Mouse (Mus musculus): Measurements from ENCODE around the gene Col23a1. TPM values are rescaled to one million over a fixed set of nuclear protein-coding genes. Genes with fewer than 3 reads are reported as not detected.

Col23a1 gene
- polyA plus RNA-seq, 1 experiment from 2014 or later: 15.9 TPM

DNA sequence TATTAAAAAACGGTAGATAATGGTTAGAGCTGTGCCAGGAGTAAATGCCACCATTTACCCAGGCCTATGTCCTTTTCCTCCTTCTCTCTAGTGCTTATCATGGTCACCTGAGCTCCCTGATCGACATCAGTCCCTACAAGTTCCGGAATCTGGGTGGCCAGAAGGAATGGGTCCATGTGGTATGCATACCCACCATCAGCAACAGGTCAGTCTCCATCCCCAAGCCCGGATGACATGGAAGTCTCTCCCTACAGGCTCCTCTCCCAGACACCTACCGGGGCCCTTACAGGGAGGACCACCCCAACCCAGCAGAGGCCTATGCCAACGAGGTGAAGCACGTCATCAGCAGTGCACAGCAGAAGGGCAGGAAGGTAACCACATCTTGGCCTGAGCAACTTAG lies 302.2 kb downstream of the Col23a1 start:
- no peak overlapping the region for H3K9ac ChIP-seq
- 93% methylated on average over 7 of the region's 7 CpGs for WGBS
- H3K27me3 ChIP-seq: no peaks in the 10 kb centered on the region
- peaks cover 98% of the 10 kb centered on the region for H3K36me3 ChIP-seq
- no peak overlapping the region for H3K4me3 ChIP-seq
- no peaks in the 10 kb centered on the region for H3K4me1 ChIP-seq
- H3K4me2 ChIP-seq (replicated peaks): no peak overlapping the region
- H3K9me3 ChIP-seq (replicated peaks): no peaks in the 10 kb centered on the region
- no peak for ATAC-seq (ENCODE audit: low FRiP score)
- H3K27ac ChIP-seq: no peak overlapping the region

DNA sequence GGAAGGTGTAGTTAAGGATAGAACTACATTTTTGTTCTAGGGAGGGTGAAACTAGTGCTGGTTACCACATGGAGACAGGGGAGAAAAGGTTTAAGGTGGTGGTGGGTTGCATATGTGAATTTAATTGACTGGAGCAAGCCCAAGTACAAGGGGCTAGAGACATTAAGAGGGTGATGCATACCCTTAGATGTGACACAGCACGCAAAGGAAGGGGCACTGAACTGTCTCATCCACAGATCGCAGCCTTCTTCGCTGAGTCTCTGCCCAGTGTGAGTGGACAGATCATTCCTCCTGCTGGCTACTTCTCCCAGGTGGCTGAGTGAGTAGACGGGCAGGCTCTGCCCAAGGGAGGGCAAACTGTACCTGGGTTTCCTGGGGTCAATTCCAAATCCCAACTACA lies 303.6 kb downstream of the Col23a1 start:
- Histone ChIP-seq H3K27me3 (no peaks in the 10 kb centered on the region), H3K4me3 (no peak overlapping the region), H3K9me3 (replicated peaks) (no peaks in the 10 kb centered on the region), H3K27ac (no peak overlapping the region), H3K36me3 (peaks cover 98% of the 10 kb centered on the region), H3K4me1 (no peaks in the 10 kb centered on the region), H3K4me2 (replicated peaks) (no peak overlapping the region), H3K9ac (no peak overlapping the region)
- ATAC-seq (ENCODE audit: low FRiP score): no peak
- 86% methylated on average over 4 of the region's 4 CpGs for WGBS

- WGBS: 92% methylated on average over 6 of the region's 6 CpGs
- peaks cover 98% of the 10 kb centered on the region for H3K36me3 ChIP-seq
- H3K27me3 ChIP-seq: no peaks in the 10 kb centered on the region
- H3K4me2 ChIP-seq (replicated peaks): no peak overlapping the region
- no peak overlapping the region for H3K9ac ChIP-seq
- H3K4me1 ChIP-seq: no peaks in the 10 kb centered on the region
- no peak for ATAC-seq (ENCODE audit: low FRiP score)
- H3K9me3 ChIP-seq (replicated peaks): no peaks in the 10 kb centered on the region
- H3K4me3 ChIP-seq: no peak overlapping the region
- no peak overlapping the region for H3K27ac ChIP-seq
Observed at GRCm38 (mm10) chr11:51593849-51594248, 304.1 kb downstream of the Col23a1 start.

DNA sequence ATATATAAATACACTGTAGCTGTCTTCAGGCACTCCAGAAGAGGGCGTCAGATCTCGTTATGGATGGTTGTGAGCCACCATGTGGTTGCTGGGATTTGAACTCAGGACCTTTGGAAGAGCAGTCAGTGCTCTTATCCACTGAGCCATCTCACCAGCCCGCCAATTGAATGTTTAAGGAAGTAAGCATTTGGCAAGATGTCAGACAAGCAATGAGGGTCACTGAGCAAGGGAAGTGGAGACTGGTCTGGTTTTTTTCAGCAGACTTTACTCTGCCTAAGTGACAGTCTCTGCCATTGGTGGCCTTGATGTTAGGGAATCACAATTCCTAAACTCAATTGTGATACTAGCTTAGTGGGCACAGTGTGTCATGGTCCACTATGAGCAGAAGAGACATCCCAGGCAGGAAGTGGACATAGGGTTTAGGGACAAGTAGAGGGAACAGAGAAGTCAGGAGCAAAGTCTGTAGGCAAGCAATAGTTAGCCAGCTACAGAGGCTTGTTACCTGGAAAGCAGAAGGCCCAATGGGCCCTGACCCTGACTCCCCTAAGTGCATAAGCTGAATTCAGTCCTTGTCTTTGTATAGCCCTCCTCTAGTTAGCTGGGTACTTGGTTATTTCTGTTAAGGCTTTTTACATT lies 305.1 kb downstream of the Col23a1 start:
- no peak for ATAC-seq (ENCODE audit: low FRiP score)

GRCm38 (mm10) chr11:51595459-51596083 lies 305.9 kb downstream of the Col23a1 start:
- H3K36me3 ChIP-seq: peaks cover 98% of the 10 kb centered on the region
- H3K4me1 ChIP-seq: no peaks in the 10 kb centered on the region
- H3K27ac ChIP-seq: no peak overlapping the region
- no peak overlapping the region for H3K9ac ChIP-seq
- H3K9me3 ChIP-seq (replicated peaks): no peaks in the 10 kb centered on the region
- H3K27me3 ChIP-seq: no peaks in the 10 kb centered on the region
- no peak overlapping the region for H3K4me3 ChIP-seq
- 88% methylated on average over 1 of the region's 1 CpGs for WGBS
- no peak overlapping the region for H3K4me2 ChIP-seq (replicated peaks)
- ATAC-seq (ENCODE audit: low FRiP score): no peak

More for the DNA sequence above, 305.1 kb downstream of the Col23a1 start:
- Histone ChIP-seq H3K4me3 (no peak overlapping the region), H3K4me2 (replicated peaks) (no peak overlapping the region), H3K9me3 (replicated peaks) (no peaks in the 10 kb centered on the region), H3K9ac (no peak overlapping the region), H3K36me3 (peaks cover 98% of the 10 kb centered on the region), H3K4me1 (no peaks in the 10 kb centered on the region), H3K27me3 (no peaks in the 10 kb centered on the region), H3K27ac (no peak overlapping the region)
- 84% methylated on average over 3 of the region's 3 CpGs for WGBS

- Histone ChIP-seq H3K9ac (no peak overlapping the region), H3K4me1 (peaks cover 11% of the 10 kb centered on the region), H3K4me3 (no peak overlapping the region), H3K4me2 (replicated peaks) (no peak overlapping the region), H3K9me3 (replicated peaks) (no peaks in the 10 kb centered on the region), H3K27me3 (no peaks in the 10 kb centered on the region), H3K27ac (no peak overlapping the region), H3K36me3 (peaks cover 98% of the 10 kb centered on the region)
- ATAC-seq (ENCODE audit: low FRiP score): no peak
- WGBS: 86% methylated on average over 2 of the region's 2 CpGs
Observed at GRCm38 (mm10) chr11:51597553-51597952, 307.8 kb downstream of the Col23a1 start.

- Histone ChIP-seq H3K4me3 (no peak overlapping the region), H3K27ac (no peak overlapping the region), H3K4me2 (replicated peaks) (no peak overlapping the region), H3K9ac (no peak overlapping the region), H3K9me3 (replicated peaks) (no peaks in the 10 kb centered on the region), H3K4me1 (peaks cover 38% of the 10 kb centered on the region), H3K36me3 (peaks cover 76% of the 10 kb centered on the region), H3K27me3 (no peaks in the 10 kb centered on the region)
- 96% methylated on average over 3 of the region's 3 CpGs for WGBS
- ATAC-seq (ENCODE audit: low FRiP score): no peak
Observed at GRCm38 (mm10) chr11:51602253-51602652, 312.5 kb downstream of the Col23a1 start.

DNA sequence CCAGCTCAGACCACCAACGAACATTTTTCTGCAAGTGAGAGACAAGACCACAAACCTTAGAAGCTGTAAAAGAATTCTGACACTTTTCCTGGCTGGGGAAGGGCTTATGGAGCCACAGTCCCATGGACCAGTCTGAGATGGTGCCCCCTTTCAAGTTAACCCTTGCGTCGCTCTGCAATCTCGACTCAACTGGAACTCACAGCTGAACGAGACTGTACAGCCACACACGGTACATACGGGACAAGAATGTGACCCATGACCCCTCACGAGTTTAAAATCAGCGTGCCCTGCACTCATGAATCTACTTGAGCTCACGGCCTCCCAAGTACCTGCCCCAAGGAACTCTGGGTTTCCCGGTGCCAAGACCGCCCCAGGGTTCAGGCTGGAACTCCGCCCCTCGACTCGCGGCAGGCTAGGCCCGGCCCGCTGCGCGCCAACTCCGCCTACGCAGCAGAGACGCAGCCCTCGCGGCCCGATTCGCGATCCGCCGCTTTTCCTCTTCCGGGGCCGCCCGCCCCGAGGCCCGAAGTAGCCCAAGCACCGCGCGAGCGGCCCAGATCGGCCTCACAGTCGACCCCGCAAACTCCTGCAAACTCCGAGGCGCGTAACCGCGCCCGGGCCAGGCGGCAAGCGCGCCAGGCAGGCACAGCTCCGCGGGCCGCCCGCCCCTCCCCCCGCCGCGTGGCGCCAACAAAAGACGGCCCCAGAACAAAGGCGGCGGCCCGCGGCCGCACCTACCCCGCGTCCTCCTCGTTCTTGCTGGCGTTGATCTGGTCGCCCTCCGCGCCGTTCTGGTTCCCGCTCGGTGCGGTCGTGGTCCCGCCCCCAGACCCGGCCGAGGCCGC lies 316.1 kb downstream of the Col23a1 start:
- H3K36me3 ChIP-seq: peaks cover 41% of the 10 kb centered on the region
- H3K4me2 ChIP-seq (replicated peaks): peak overlapping the region; percentile 89
- under 1% methylated on average over 75 of the region's 81 CpGs for WGBS
- peak overlapping the region; percentile 96 for H3K27ac ChIP-seq
- H3K4me3 ChIP-seq: peak overlapping the region; percentile 100
- H3K4me1 ChIP-seq: peaks cover 42% of the 10 kb centered on the region
- peak overlapping the region; percentile 100 for H3K9ac ChIP-seq
- no peaks in the 10 kb centered on the region for H3K9me3 ChIP-seq (replicated peaks)
- peak; percentile 55 for ATAC-seq (ENCODE audit: low FRiP score)
- H3K27me3 ChIP-seq: no peaks in the 10 kb centered on the region

- Histone ChIP-seq H3K27me3 (no peaks in the 10 kb centered on the region), H3K36me3 (peaks cover 33% of the 10 kb centered on the region), H3K27ac (peak within 1 kb of the TSS; percentile 96), H3K9ac (peak within 1 kb of the TSS; percentile 100), H3K4me1 (peaks cover 41% of the 10 kb centered on the region), H3K9me3 (replicated peaks) (no peaks in the 10 kb centered on the region), H3K4me2 (replicated peaks) (peak within 1 kb of the TSS; percentile 89), H3K4me3 (peak within 1 kb of the TSS; percentile 100)
- WGBS: under 1% methylated on average over 89 of the region's 91 CpGs
- ATAC-seq (ENCODE audit: low FRiP score): peak; percentile 94
Observed at GRCm38 (mm10) chr11:51606447-51607095, 316.9 kb downstream of the Col23a1 start, which contains the start of gene Hnrnpab. Gene Hnrnpab, minus strand, starts transcription at chr11:51606847.

GRCm38 (mm10) chr11:51607096-51607738 lies 317.5 kb downstream of the Col23a1 start:
- WGBS: 12% methylated on average over 15 of the region's 15 CpGs
- peaks cover 34% of the 10 kb centered on the region for H3K4me1 ChIP-seq
- peak overlapping the region; percentile 96 for H3K27ac ChIP-seq
- H3K9ac ChIP-seq: peak overlapping the region; percentile 100
- no peaks in the 10 kb centered on the region for H3K27me3 ChIP-seq
- peak overlapping the region; percentile 100 for H3K4me3 ChIP-seq
- H3K36me3 ChIP-seq: peaks cover 27% of the 10 kb centered on the region
- no peaks in the 10 kb centered on the region for H3K9me3 ChIP-seq (replicated peaks)
- H3K4me2 ChIP-seq (replicated peaks): peak overlapping the region; percentile 70
- peak; percentile 68 for ATAC-seq (ENCODE audit: low FRiP score)

GRCm38 (mm10) chr11:51609266-51609909 lies 319.7 kb downstream of the Col23a1 start:
- Histone ChIP-seq H3K27me3 (no peaks in the 10 kb centered on the region), H3K4me1 (peaks cover 15% of the 10 kb centered on the region), H3K9ac (no peak overlapping the region), H3K4me2 (replicated peaks) (no peak overlapping the region), H3K4me3 (no peak overlapping the region), H3K9me3 (replicated peaks) (no peaks in the 10 kb centered on the region), H3K27ac (no peak overlapping the region), H3K36me3 (peaks cover 5% of the 10 kb centered on the region)
- WGBS: 86% methylated on average over 3 of the region's 3 CpGs
- no peak for ATAC-seq (ENCODE audit: low FRiP score)
